Mouse (Mus musculus): ENCODE results near the gene Mapt. TPM values are rescaled to one million over a fixed set of nuclear protein-coding genes. Genes with fewer than 3 reads are reported as not detected.

The Mapt gene
- polyA plus RNA-seq, 1 experiment from 2014 or later: 10.5 TPM

- no peaks in the 10 kb centered on the region for H3K36me3 ChIP-seq
- ATAC-seq (ENCODE audit: insufficient number of reproducible peaks, low FRiP score, low TSS enrichment, low read depth): no peak
- no peak overlapping the region for H3K9ac ChIP-seq
- no peak overlapping the region for H3K4me2 ChIP-seq (replicated peaks)
- H3K4me3 ChIP-seq (replicated peaks): no peak overlapping the region
- H3K27ac ChIP-seq (replicated peaks): no peak overlapping the region
- no peaks in the 10 kb centered on the region for H3K9me3 ChIP-seq (replicated peaks)
- H3K27me3 ChIP-seq: no peaks in the 10 kb centered on the region
- 84% methylated on average over 10 of the region's 10 CpGs for WGBS
- 0 out of 2 replicates have a peak, but pooled peaks cover 3% of the 10 kb centered on the region for H3K4me1 ChIP-seq
Measured at GRCm38 (mm10) chr11:104254408-104255039, 23.3 kb downstream of the Mapt start.

- Histone ChIP-seq H3K36me3 (no peaks in the 10 kb centered on the region), H3K4me2 (replicated peaks) (no peak overlapping the region)
Measured at GRCm38 (mm10) chr11:104256179-104256578, 25.0 kb downstream of the Mapt start.

GRCm38 (mm10) chr11:104258991-104259390, 27.8 kb downstream of the Mapt start:
- H3K27ac ChIP-seq (replicated peaks): no peak overlapping the region
- H3K4me1 ChIP-seq: 0 out of 2 replicates have a peak, but pooled peaks cover 3% of the 10 kb centered on the region
- no peaks in the 10 kb centered on the region for H3K9me3 ChIP-seq (replicated peaks)
- H3K9ac ChIP-seq: no peak overlapping the region
- WGBS: 30% methylated on average over 4 of the region's 4 CpGs
- no peaks in the 10 kb centered on the region for H3K36me3 ChIP-seq
- no peak overlapping the region for H3K4me3 ChIP-seq (replicated peaks)
- no peak for ATAC-seq (ENCODE audit: insufficient number of reproducible peaks, low FRiP score, low TSS enrichment, low read depth)
- no peaks in the 10 kb centered on the region for H3K27me3 ChIP-seq
- H3K4me2 ChIP-seq (replicated peaks): no peak overlapping the region

More at GRCm38 (mm10) chr11:104256179-104256578, 25.0 kb downstream of the Mapt start:
- no peak overlapping the region for H3K27ac ChIP-seq (replicated peaks)
- no peak for ATAC-seq (ENCODE audit: insufficient number of reproducible peaks, low FRiP score, low TSS enrichment, low read depth)
- H3K4me1 ChIP-seq: 0 out of 2 replicates have a peak, but pooled peaks cover 3% of the 10 kb centered on the region
- WGBS: 89% methylated on average over 2 of the region's 2 CpGs
- H3K27me3 ChIP-seq: no peaks in the 10 kb centered on the region
- H3K9me3 ChIP-seq (replicated peaks): no peaks in the 10 kb centered on the region
- no peak overlapping the region for H3K9ac ChIP-seq
- no peak overlapping the region for H3K4me3 ChIP-seq (replicated peaks)

- no peaks in the 10 kb centered on the region for H3K9me3 ChIP-seq (replicated peaks)
- no peaks in the 10 kb centered on the region for H3K27me3 ChIP-seq
- no peaks in the 10 kb centered on the region for H3K36me3 ChIP-seq
- H3K4me2 ChIP-seq (replicated peaks): no peak overlapping the region
- ATAC-seq (ENCODE audit: insufficient number of reproducible peaks, low FRiP score, low TSS enrichment, low read depth): no peak
- 0 out of 2 replicates have a peak, but pooled peaks cover 4% of the 10 kb centered on the region for H3K4me1 ChIP-seq
- H3K4me3 ChIP-seq (replicated peaks): no peak overlapping the region
- no peak overlapping the region for H3K27ac ChIP-seq (replicated peaks)
- 79% methylated on average over 6 of the region's 6 CpGs for WGBS
- H3K9ac ChIP-seq: no peak overlapping the region
Measured at GRCm38 (mm10) chr11:104264683-104265082, 33.5 kb downstream of the Mapt start.

GRCm38 (mm10) chr11:104265669-104266068, 34.5 kb downstream of the Mapt start:
- ATAC-seq (ENCODE audit: insufficient number of reproducible peaks, low FRiP score, low TSS enrichment, low read depth): no peak
- Histone ChIP-seq H3K27me3 (no peaks in the 10 kb centered on the region), H3K27ac (replicated peaks) (no peak overlapping the region), H3K4me3 (replicated peaks) (no peak overlapping the region), H3K4me2 (replicated peaks) (no peak overlapping the region), H3K9ac (no peak overlapping the region), H3K9me3 (replicated peaks) (no peaks in the 10 kb centered on the region), H3K4me1 (0 out of 2 replicates have a peak, but pooled peaks cover 4% of the 10 kb centered on the region), H3K36me3 (no peaks in the 10 kb centered on the region)

- ATAC-seq (ENCODE audit: insufficient number of reproducible peaks, low FRiP score, low TSS enrichment, low read depth): no peak
- 0 out of 2 replicates have a peak, but pooled peaks cover 4% of the 10 kb centered on the region for H3K4me1 ChIP-seq
- no peak overlapping the region for H3K4me2 ChIP-seq (replicated peaks)
- 75% methylated on average over 11 of the region's 11 CpGs for WGBS
- no peaks in the 10 kb centered on the region for H3K27me3 ChIP-seq
- H3K9ac ChIP-seq: no peak overlapping the region
- H3K36me3 ChIP-seq: no peaks in the 10 kb centered on the region
- H3K9me3 ChIP-seq (replicated peaks): no peaks in the 10 kb centered on the region
- H3K4me3 ChIP-seq (replicated peaks): no peak overlapping the region
- H3K27ac ChIP-seq (replicated peaks): no peak overlapping the region
Measured at GRCm38 (mm10) chr11:104267380-104267779, 36.2 kb downstream of the Mapt start.

- no peaks in the 10 kb centered on the region for H3K9me3 ChIP-seq (replicated peaks)
- no peaks in the 10 kb centered on the region for H3K36me3 ChIP-seq
- no peak overlapping the region for H3K27ac ChIP-seq (replicated peaks)
- H3K4me3 ChIP-seq (replicated peaks): no peak overlapping the region
- ATAC-seq (ENCODE audit: insufficient number of reproducible peaks, low FRiP score, low TSS enrichment, low read depth): no peak
- H3K9ac ChIP-seq: no peak overlapping the region
- H3K4me2 ChIP-seq (replicated peaks): no peak overlapping the region
- WGBS: 46% methylated on average over 9 of the region's 9 CpGs
- 0 out of 2 replicates have a peak, but pooled peaks cover 4% of the 10 kb centered on the region for H3K4me1 ChIP-seq
- no peaks in the 10 kb centered on the region for H3K27me3 ChIP-seq
Measured at GRCm38 (mm10) chr11:104269385-104269822, 38.2 kb downstream of the Mapt start.

GRCm38 (mm10) chr11:104270452-104270851, 39.3 kb downstream of the Mapt start:
- Histone ChIP-seq H3K4me1 (0 out of 2 replicates have a peak, but pooled peaks cover 4% of the 10 kb centered on the region), H3K9me3 (replicated peaks) (no peaks in the 10 kb centered on the region), H3K27ac (replicated peaks) (no peak overlapping the region), H3K36me3 (no peaks in the 10 kb centered on the region), H3K9ac (no peak overlapping the region), H3K4me3 (replicated peaks) (no peak overlapping the region), H3K27me3 (no peaks in the 10 kb centered on the region), H3K4me2 (replicated peaks) (no peak overlapping the region)
- 85% methylated on average over 3 of the region's 3 CpGs for WGBS
- no peak for ATAC-seq (ENCODE audit: insufficient number of reproducible peaks, low FRiP score, low TSS enrichment, low read depth)

- H3K27me3 ChIP-seq: no peaks in the 10 kb centered on the region
- no peak for ATAC-seq (ENCODE audit: insufficient number of reproducible peaks, low FRiP score, low TSS enrichment, low read depth)
- no peak overlapping the region for H3K9ac ChIP-seq
- no peak overlapping the region for H3K4me2 ChIP-seq (replicated peaks)
- no peak overlapping the region for H3K4me3 ChIP-seq (replicated peaks)
- no peaks in the 10 kb centered on the region for H3K36me3 ChIP-seq
- H3K4me1 ChIP-seq: 0 out of 2 replicates have a peak, but pooled peaks cover 4% of the 10 kb centered on the region
- H3K9me3 ChIP-seq (replicated peaks): no peaks in the 10 kb centered on the region
- WGBS: 70% methylated on average over 4 of the region's 4 CpGs
- no peak overlapping the region for H3K27ac ChIP-seq (replicated peaks)
Measured at GRCm38 (mm10) chr11:104270876-104271275, 39.7 kb downstream of the Mapt start.

- no peak for ATAC-seq (ENCODE audit: insufficient number of reproducible peaks, low FRiP score, low TSS enrichment, low read depth)
- H3K27ac ChIP-seq (replicated peaks): no peak overlapping the region
- H3K36me3 ChIP-seq: no peaks in the 10 kb centered on the region
- no peak overlapping the region for H3K4me2 ChIP-seq (replicated peaks)
- H3K27me3 ChIP-seq: no peaks in the 10 kb centered on the region
- H3K4me3 ChIP-seq (replicated peaks): no peak overlapping the region
- H3K9me3 ChIP-seq (replicated peaks): no peaks in the 10 kb centered on the region
- 0 out of 2 replicates have a peak, but pooled peaks cover 4% of the 10 kb centered on the region for H3K4me1 ChIP-seq
- no peak overlapping the region for H3K9ac ChIP-seq
- 77% methylated on average over 6 of the region's 6 CpGs for WGBS
Measured at GRCm38 (mm10) chr11:104271876-104272275, 40.7 kb downstream of the Mapt start.

GRCm38 (mm10) chr11:104272352-104272751, 41.2 kb downstream of the Mapt start:
- no peak overlapping the region for H3K27ac ChIP-seq (replicated peaks)
- H3K4me2 ChIP-seq (replicated peaks): no peak overlapping the region
- H3K4me1 ChIP-seq: 0 out of 2 replicates have a peak, but pooled peaks cover 4% of the 10 kb centered on the region
- H3K36me3 ChIP-seq: no peaks in the 10 kb centered on the region
- no peak overlapping the region for H3K9ac ChIP-seq
- no peaks in the 10 kb centered on the region for H3K9me3 ChIP-seq (replicated peaks)
- WGBS: 67% methylated on average over 8 of the region's 8 CpGs
- no peak for ATAC-seq (ENCODE audit: insufficient number of reproducible peaks, low FRiP score, low TSS enrichment, low read depth)
- H3K27me3 ChIP-seq: no peaks in the 10 kb centered on the region
- no peak overlapping the region for H3K4me3 ChIP-seq (replicated peaks)

- no peak for ATAC-seq (ENCODE audit: insufficient number of reproducible peaks, low FRiP score, low TSS enrichment, low read depth)
- Histone ChIP-seq H3K27me3 (no peaks in the 10 kb centered on the region), H3K4me3 (replicated peaks) (no peak overlapping the region), H3K27ac (replicated peaks) (no peak overlapping the region), H3K4me2 (replicated peaks) (no peak overlapping the region), H3K9ac (no peak overlapping the region), H3K4me1 (peaks cover 4% of the 10 kb centered on the region), H3K36me3 (no peaks in the 10 kb centered on the region), H3K9me3 (replicated peaks) (no peaks in the 10 kb centered on the region)
- 82% methylated on average over 7 of the region's 7 CpGs for WGBS
Measured at GRCm38 (mm10) chr11:104275765-104276164, 44.6 kb downstream of the Mapt start.
